Mouse (Mus musculus) CH12.LX (cell line): ENCODE measurements at regions not wholly inside any gene's neighbourhood (a gene's known extent, or its start where the extent isn't known, plus 50 kb on each side); places are given as distances from the start of the nearest gene placed in this dataset.

Source experiments
- DNase-seq: peaks from one replicate; pipeline ENCODE4 v3.0.0-alpha.2; 2013; ENCODE audit errors: extremely low read depth
- H3K27ac ChIP-seq: 2 replicates; pipeline ENCODE4 v1.5.1; 2012; ENCODE audit warnings: low read depth, mild to moderate bottlenecking, control low read depth, moderate library complexity; ENCODE audit not compliant: insufficient read depth
- H3K27me3 ChIP-seq: replicated peaks from 2 replicates; pipeline ENCODE3; 2012; ENCODE audit warnings: inconsistent platforms
- H3K36me3 ChIP-seq, 2 experiments: replicated peaks in 1 of 2; 2 replicates each; pipeline versions ENCODE3 to v1.6.1; 2012; ENCODE audit warnings: inconsistent platforms in 1 of 2, low read length in 1 of 2, mild to moderate bottlenecking in 1 of 2, mixed read lengths in 1 of 2, moderate library complexity in 1 of 2; ENCODE audit not compliant: control insufficient read depth in 1 of 2, insufficient read depth in 1 of 2
- H3K4me1 ChIP-seq, 2 experiments: 2 replicates each; pipeline ENCODE4 v1.6.1; 2012; ENCODE audit warnings: inconsistent platforms in 1 of 2, moderate library complexity in 1 of 2; ENCODE audit not compliant: insufficient read depth in 2 of 2, control insufficient read depth in 1 of 2
- H3K4me2 ChIP-seq: 2 replicates; pipeline ENCODE4 v1.6.1; 2012; ENCODE audit warnings: low read depth, mild to moderate bottlenecking, control low read depth; ENCODE audit not compliant: poor library complexity, insufficient read depth, severe bottlenecking
- H3K4me3 ChIP-seq, 3 experiments: fragments of 150-350 bp in 1 of 3; sonication (generic) in 1 of 3; replicated peaks in 1 of 3; 2 replicates each; pipeline versions ENCODE3 to v1.5.1; 2011 to 2012; ENCODE audit warnings: low read depth in 2 of 3, low read length in 2 of 3, mild to moderate bottlenecking in 2 of 3, moderate library complexity in 2 of 3, control low read depth in 1 of 3, improper control_type of control experiment in 1 of 3, inconsistent platforms in 1 of 3, mixed read lengths in 1 of 3; ENCODE audit not compliant: poor library complexity in 1 of 3
- H3K79me2 ChIP-seq: replicated peaks from 2 replicates; pipeline ENCODE4 v1.6.1; 2012; ENCODE audit warnings: mild to moderate bottlenecking, moderate library complexity; ENCODE audit not compliant: control insufficient read depth, poor library complexity, insufficient read depth, severe bottlenecking; ENCODE audit errors: extremely low read depth
- H3K9ac ChIP-seq: 2 replicates; pipeline ENCODE4 v1.6.1; 2012; ENCODE audit warnings: low read depth, mild to moderate bottlenecking, control low read depth, moderate library complexity; ENCODE audit not compliant: insufficient read depth
- H3K9me3 ChIP-seq: replicated peaks from 2 replicates; pipeline ENCODE3; 2012; ENCODE audit warnings: low read length, inconsistent platforms, mixed read lengths
- BHLHE40 ChIP-seq: IDR thresholded peaks from 2 replicates; pipeline ENCODE4 v1.6.1; 2011; ENCODE audit warnings: mild to moderate bottlenecking, low read depth, low read length, improper control_type of control experiment
- CHD2 ChIP-seq: IDR thresholded peaks from 2 replicates; pipeline ENCODE4 v1.6.1; 2011; ENCODE audit warnings: low read length, improper control_type of control experiment
- CTCF ChIP-seq, 2 experiments: IDR thresholded peaks in 1 of 2; conservative IDR thresholded peaks in 1 of 2; 2 replicates each; pipeline ENCODE4 v1.5.1; 2011 to 2012; ENCODE audit warnings: low read depth in 2 of 2, low read length in 2 of 2, improper control_type of control experiment in 1 of 2, inconsistent platforms in 1 of 2, mild to moderate bottlenecking in 1 of 2, moderate library complexity in 1 of 2
- E2F4 ChIP-seq: IDR thresholded peaks from 2 replicates; pipeline ENCODE4 v1.6.1; 2011; ENCODE audit warnings: low read depth, low read length, improper control_type of control experiment; ENCODE audit not compliant: insufficient replicate concordance
- ETS1 ChIP-seq: conservative IDR thresholded peaks from 2 replicates; pipeline ENCODE4 v1.6.1; 2012; ENCODE audit warnings: low read depth, mild to moderate bottlenecking, inconsistent platforms, low read length, improper control_type of control experiment, moderate library complexity
- HCFC1 ChIP-seq: IDR thresholded peaks from 2 replicates; pipeline ENCODE4 v1.6.1; 2012; ENCODE audit warnings: low read depth, mild to moderate bottlenecking, inconsistent platforms, low read length, improper control_type of control experiment
- IRF4 ChIP-seq: IDR thresholded peaks from 2 replicates; pipeline ENCODE4 v1.6.1; 2014; ENCODE audit warnings: low read depth, mild to moderate bottlenecking, inconsistent platforms, low read length, improper control_type of control experiment
- JUND ChIP-seq: conservative IDR thresholded peaks from 2 replicates; pipeline ENCODE4 v1.6.1; 2011; ENCODE audit warnings: low read depth, low read length, improper control_type of control experiment
- MAFK ChIP-seq: IDR thresholded peaks from 2 replicates; pipeline ENCODE4 v1.6.1; 2011; ENCODE audit warnings: low read length, improper control_type of control experiment; ENCODE audit not compliant: insufficient replicate concordance
- MAZ ChIP-seq: IDR thresholded peaks from 2 replicates; pipeline ENCODE4 v1.6.1; 2012; ENCODE audit warnings: low read depth, mild to moderate bottlenecking, inconsistent platforms, low read length, improper control_type of control experiment, moderate library complexity
- MEF2A ChIP-seq: IDR thresholded peaks from 2 replicates; pipeline ENCODE4 v1.6.1; 2014; ENCODE audit warnings: low read depth, mild to moderate bottlenecking, inconsistent platforms, low read length, improper control_type of control experiment, borderline replicate concordance
- MXI1 ChIP-seq: IDR thresholded peaks from 2 replicates; pipeline ENCODE4 v1.6.1; 2011; ENCODE audit warnings: mild to moderate bottlenecking, low read depth, low read length, improper control_type of control experiment
- NELFE ChIP-seq: IDR thresholded peaks from 2 replicates; pipeline ENCODE4 v1.6.1; 2011; ENCODE audit warnings: low read depth, low read length, improper control_type of control experiment
- NRF1 ChIP-seq: IDR thresholded peaks from 2 replicates; pipeline ENCODE4 v1.6.1; 2014; ENCODE audit warnings: low read depth, mild to moderate bottlenecking, inconsistent platforms, low read length, improper control_type of control experiment, moderate library complexity
- PAX5 ChIP-seq: IDR thresholded peaks from 2 replicates; pipeline ENCODE4 v1.6.1; 2012; ENCODE audit warnings: low read length, inconsistent platforms, mixed read lengths
- POLR2AphosphoS2 ChIP-seq: IDR thresholded peaks from 2 replicates; pipeline ENCODE4 v1.6.1; 2011; ENCODE audit warnings: low read depth, low read length, improper control_type of control experiment
- RAD21 ChIP-seq: IDR thresholded peaks from 2 replicates; pipeline ENCODE4 v1.6.1; 2011; ENCODE audit warnings: low read depth, mild to moderate bottlenecking, low read length, improper control_type of control experiment, moderate library complexity
- RCOR1 ChIP-seq: conservative IDR thresholded peaks from 2 replicates; pipeline ENCODE4 v1.6.1; 2012; ENCODE audit warnings: low read depth, mild to moderate bottlenecking, inconsistent platforms, low read length, improper control_type of control experiment
- SIN3A ChIP-seq: IDR thresholded peaks from 2 replicates; pipeline ENCODE4 v1.6.1; 2012; ENCODE audit warnings: low read length, improper control_type of control experiment, inconsistent platforms
- SMC3 ChIP-seq: IDR thresholded peaks from 2 replicates; pipeline ENCODE4 v1.6.1; 2011; ENCODE audit warnings: low read depth, low read length, improper control_type of control experiment
- TBP ChIP-seq: conservative IDR thresholded peaks from 2 replicates; pipeline ENCODE4 v1.6.1; 2011; ENCODE audit warnings: low read depth, low read length, improper control_type of control experiment
- TCF12 ChIP-seq: IDR thresholded peaks from 2 replicates; pipeline ENCODE4 v1.6.1; 2014; ENCODE audit warnings: low read depth, mild to moderate bottlenecking, inconsistent platforms, low read length, improper control_type of control experiment
- UBTF ChIP-seq: IDR thresholded peaks from 2 replicates; pipeline ENCODE4 v1.6.1; 2012; ENCODE audit warnings: low read depth, mild to moderate bottlenecking, inconsistent platforms, low read length, improper control_type of control experiment, moderate library complexity
- ZC3H11A ChIP-seq: IDR thresholded peaks from 2 replicates; pipeline ENCODE4 v1.6.1; 2012; ENCODE audit warnings: low read depth, mild to moderate bottlenecking, inconsistent platforms, low read length, improper control_type of control experiment
- ZNF384 ChIP-seq: IDR thresholded peaks from 2 replicates; pipeline ENCODE4 v1.6.1; 2012; ENCODE audit warnings: low read depth, low read length, improper control_type of control experiment, inconsistent platforms
- dilution Hi-C: fragments of 300-500 bp; cut with MboI; formaldehyde crosslinking; loops from 2 replicates; pipeline ENCODE4 v1.14.3; 2020; ENCODE audit warnings: low sequenced_read_pairs; ENCODE audit not compliant: extremely low pct_unique_long_range_greater_than_20kb, extremely low pct_ligation_motif_present
- in situ Hi-C: fragments of 300-500 bp; cut with MboI; formaldehyde crosslinking; loops from 3 replicates; pipeline ENCODE4 v1.14.3; 2019; ENCODE audit warnings: low sequenced_read_pairs, low pct_ligation_motif_present, low pct_unique_long_range_greater_than_20kb, mixed read lengths

GRCm38 (mm10) chr10:98674131-98674530, 240.1 kb upstream of the Atp2b1 start:
- dilution Hi-C loops: no loop called here
- no peaks in the 10 kb centered on the region for H3K36me3 ChIP-seq
- TF ChIP-seq ZNF384 (no peak), RCOR1 (no peak), MEF2A (no peak), MXI1 (no peak), JUND (no peak), ETS1 (no peak), ZC3H11A (no peak), HCFC1 (no peak), MAZ (no peak), IRF4 (no peak), SIN3A (no peak), RAD21 (no peak), MAFK (no peak), POLR2AphosphoS2 (no peak), CHD2 (no peak), NRF1 (no peak)
- TF ChIP-seq, all 38 proteins: peak for 0
- Histone ChIP-seq H3K9ac (no peak overlapping the region), H3K4me2 (no peak overlapping the region), H3K79me2 (no peaks in the 10 kb centered on the region), H3K9me3 (no peaks in the 10 kb centered on the region), H3K4me3 (no peak overlapping the region), H3K4me1 (no peaks in the 10 kb centered on the region), H3K27ac (no peak overlapping the region), H3K27me3 (no peaks in the 10 kb centered on the region)
- DNase-seq: no peak
- in situ Hi-C loops: no loop called here

- Histone ChIP-seq H3K4me3 (no peak overlapping the region), H3K9me3 (no peaks in the 10 kb centered on the region), H3K36me3 (no peaks in the 10 kb centered on the region), H3K27me3 (no peaks in the 10 kb centered on the region), H3K27ac (no peak overlapping the region), H3K4me2 (no peak overlapping the region), H3K9ac (no peak overlapping the region), H3K79me2 (no peaks in the 10 kb centered on the region), H3K4me1 (no peaks in the 10 kb centered on the region)
- TF ChIP-seq RCOR1: no peak
- TF ChIP-seq NELFE: no peak
- TF ChIP-seq TCF12: no peak
- TF ChIP-seq BHLHE40: no peak
- TF ChIP-seq MEF2A: no peak
- no peak for TF ChIP-seq ETS1
- TF ChIP-seq ZC3H11A: no peak
- TF ChIP-seq MAFK: no peak
- TF ChIP-seq UBTF: no peak
- no peak for TF ChIP-seq JUND
- no peak for TF ChIP-seq E2F4
- no peak for TF ChIP-seq MAZ
- no peak for TF ChIP-seq CTCF (conservative IDR thresholded peaks at IDR 0.05 in 1 of 2, IDR thresholded peaks at IDR 0.05 in 1 of 2; ENCODE audit: low read depth in 2 of 2, low read length in 2 of 2)
- TF ChIP-seq PAX5: no peak
- no peak for TF ChIP-seq MXI1
- no peak for TF ChIP-seq TBP
- no peak for TF ChIP-seq SMC3
- dilution Hi-C loops (no loop called here), in situ Hi-C loops (no loop called here)
- no peak for DNase-seq
Observed at GRCm38 (mm10) chr10:98676907-98677306, 237.3 kb upstream of the Atp2b1 start.
